Mouse (Mus musculus): Measurements from ENCODE around the gene Ncapd2. TPM values are rescaled to one million over a fixed set of nuclear protein-coding genes. Genes with fewer than 3 reads are reported as not detected.

Ncapd2 gene
- polyA plus RNA-seq, 1 experiment: 84.6 TPM

GRCm38 (mm10) chr6:125186203-125186602 lies 5.3 kb downstream of the Ncapd2 start:
- TF ChIP-seq CTCF (IDR thresholded peaks at IDR 0.05; ENCODE audit: extremely low read depth, insufficient read depth, insufficient read length, insufficient replicate concordance) (no peak), POLR2A (IDR thresholded peaks at IDR 0.05; ENCODE audit: low read depth, low read length) (no peak)
- DNase-seq (ENCODE audit: low read depth in 1 of 2, low spot score in 2 of 2): no peak
- no peak overlapping the region for H3K27ac ChIP-seq (ENCODE audit: insufficient read depth, low read length)
- no peak overlapping the region for H3K4me3 ChIP-seq (ENCODE audit: extremely low read depth, insufficient read depth, insufficient read length)
- 96% methylated on average over 10 of the region's 10 CpGs for WGBS
- H3K4me1 ChIP-seq (ENCODE audit: control insufficient read depth, insufficient read depth, insufficient read length): peaks cover 2% of the 10 kb centered on the region; the same call in 1 of the 2 replicates
- peaks cover 24% of the 10 kb centered on the region for H3K36me3 ChIP-seq (ENCODE audit: control insufficient read depth, insufficient read depth, low read length)
- no peaks in the 10 kb centered on the region for H3K27me3 ChIP-seq (ENCODE audit: control insufficient read depth, insufficient read depth, low read length)

GRCm38 (mm10) chr6:125182133-125182532 lies 9.4 kb downstream of the Ncapd2 start:
- Histone ChIP-seq H3K36me3 (ENCODE audit: control insufficient read depth, insufficient read depth, low read length) (peaks cover 42% of the 10 kb centered on the region), H3K4me1 (ENCODE audit: control insufficient read depth, insufficient read depth, insufficient read length) (no peaks in the 10 kb centered on the region), H3K4me3 (ENCODE audit: extremely low read depth, insufficient read depth, insufficient read length) (no peak overlapping the region), H3K27me3 (ENCODE audit: control insufficient read depth, insufficient read depth, low read length) (no peaks in the 10 kb centered on the region), H3K27ac (ENCODE audit: insufficient read depth, low read length) (no peak overlapping the region)
- TF ChIP-seq POLR2A (IDR thresholded peaks at IDR 0.05; ENCODE audit: low read depth, low read length) (no peak), CTCF (IDR thresholded peaks at IDR 0.05; ENCODE audit: extremely low read depth, insufficient read depth, insufficient read length, insufficient replicate concordance) (no peak)
- no peak for DNase-seq (ENCODE audit: low read depth in 1 of 2, low spot score in 2 of 2)
- WGBS: 87% methylated on average over 5 of the region's 5 CpGs

- DNase-seq (ENCODE audit: low read depth in 1 of 2, low spot score in 2 of 2): no peak
- no peak overlapping the region for H3K27ac ChIP-seq (ENCODE audit: insufficient read depth, low read length)
- no peak for TF ChIP-seq POLR2A (IDR thresholded peaks at IDR 0.05; ENCODE audit: low read depth, low read length)
- no peak for TF ChIP-seq CTCF (IDR thresholded peaks at IDR 0.05; ENCODE audit: extremely low read depth, insufficient read depth, insufficient read length, insufficient replicate concordance)
- 97% methylated on average over 7 of the region's 7 CpGs for WGBS
- peaks cover 40% of the 10 kb centered on the region for H3K36me3 ChIP-seq (ENCODE audit: control insufficient read depth, insufficient read depth, low read length)
- no peaks in the 10 kb centered on the region for H3K27me3 ChIP-seq (ENCODE audit: control insufficient read depth, insufficient read depth, low read length)
- H3K4me1 ChIP-seq (ENCODE audit: control insufficient read depth, insufficient read depth, insufficient read length): no peaks in the 10 kb centered on the region
- H3K4me3 ChIP-seq (ENCODE audit: extremely low read depth, insufficient read depth, insufficient read length): no peak overlapping the region
These were observed 11.9 kb downstream of the Ncapd2 start for GRCm38 (mm10) chr6:125179601-125180000.

DNA sequence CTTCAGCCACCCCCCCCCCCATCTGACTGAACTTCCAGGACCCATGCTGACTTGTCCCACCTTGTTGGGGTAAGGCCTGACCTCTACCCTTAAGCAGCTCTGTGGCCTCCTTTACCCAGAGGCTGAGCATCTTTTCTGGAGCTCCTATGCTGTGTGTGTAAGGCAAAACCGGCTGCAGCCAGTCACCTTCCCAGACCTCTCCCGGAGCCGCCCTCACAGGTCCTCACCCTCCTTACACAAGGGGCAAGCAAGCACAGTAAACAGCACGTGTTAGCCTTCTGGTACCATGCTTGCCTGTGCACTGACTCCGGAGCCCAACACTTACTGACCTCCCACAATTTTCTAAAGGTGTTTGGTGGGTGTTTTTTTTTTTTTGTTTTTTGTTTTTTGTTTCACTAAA lies 16.0 kb downstream of the Ncapd2 start:
- TF ChIP-seq CTCF (IDR thresholded peaks at IDR 0.05; ENCODE audit: extremely low read depth, insufficient read depth, insufficient read length, insufficient replicate concordance) (no peak), POLR2A (IDR thresholded peaks at IDR 0.05; ENCODE audit: low read depth, low read length) (no peak)
- Histone ChIP-seq H3K4me1 (ENCODE audit: control insufficient read depth, insufficient read depth, insufficient read length) (no peaks in the 10 kb centered on the region), H3K4me3 (ENCODE audit: extremely low read depth, insufficient read depth, insufficient read length) (no peak overlapping the region), H3K36me3 (ENCODE audit: control insufficient read depth, insufficient read depth, low read length) (peaks cover 38% of the 10 kb centered on the region), H3K27me3 (ENCODE audit: control insufficient read depth, insufficient read depth, low read length) (no peaks in the 10 kb centered on the region), H3K27ac (ENCODE audit: insufficient read depth, low read length) (no peak overlapping the region)
- 98% methylated on average over 5 of the region's 5 CpGs for WGBS
- DNase-seq (ENCODE audit: low read depth in 1 of 2, low spot score in 2 of 2): no peak

- no peak for TF ChIP-seq POLR2A (IDR thresholded peaks at IDR 0.05; ENCODE audit: low read depth, low read length)
- TF ChIP-seq CTCF (IDR thresholded peaks at IDR 0.05; ENCODE audit: extremely low read depth, insufficient read depth, insufficient read length, insufficient replicate concordance): no peak
- H3K36me3 ChIP-seq (ENCODE audit: control insufficient read depth, insufficient read depth, low read length): peaks cover 32% of the 10 kb centered on the region
- WGBS: 95% methylated on average over 7 of the region's 7 CpGs
- no peaks in the 10 kb centered on the region for H3K27me3 ChIP-seq (ENCODE audit: control insufficient read depth, insufficient read depth, low read length)
- no peaks in the 10 kb centered on the region for H3K4me1 ChIP-seq (ENCODE audit: control insufficient read depth, insufficient read depth, insufficient read length)
- no peak for DNase-seq (ENCODE audit: low read depth in 1 of 2, low spot score in 2 of 2)
- H3K27ac ChIP-seq (ENCODE audit: insufficient read depth, low read length): no peak overlapping the region
- no peak overlapping the region for H3K4me3 ChIP-seq (ENCODE audit: extremely low read depth, insufficient read depth, insufficient read length)
These were observed 18.2 kb downstream of the Ncapd2 start for GRCm38 (mm10) chr6:125173256-125173655.

GRCm38 (mm10) chr6:125172474-125172873 lies 19.0 kb downstream of the Ncapd2 start:
- H3K4me1 ChIP-seq (ENCODE audit: control insufficient read depth, insufficient read depth, insufficient read length): no peaks in the 10 kb centered on the region
- H3K27ac ChIP-seq (ENCODE audit: insufficient read depth, low read length): no peak overlapping the region
- 100% methylated on average over 2 of the region's 2 CpGs for WGBS
- no peak overlapping the region for H3K4me3 ChIP-seq (ENCODE audit: extremely low read depth, insufficient read depth, insufficient read length)
- no peak for TF ChIP-seq POLR2A (IDR thresholded peaks at IDR 0.05; ENCODE audit: low read depth, low read length)
- TF ChIP-seq CTCF (IDR thresholded peaks at IDR 0.05; ENCODE audit: extremely low read depth, insufficient read depth, insufficient read length, insufficient replicate concordance): no peak
- H3K36me3 ChIP-seq (ENCODE audit: control insufficient read depth, insufficient read depth, low read length): peaks cover 28% of the 10 kb centered on the region
- DNase-seq (ENCODE audit: low read depth in 1 of 2, low spot score in 2 of 2): no peak
- H3K27me3 ChIP-seq (ENCODE audit: control insufficient read depth, insufficient read depth, low read length): no peaks in the 10 kb centered on the region

- Histone ChIP-seq H3K27ac (ENCODE audit: insufficient read depth, low read length) (no peak overlapping the region), H3K36me3 (ENCODE audit: control insufficient read depth, insufficient read depth, low read length) (peaks cover 17% of the 10 kb centered on the region), H3K4me1 (ENCODE audit: control insufficient read depth, insufficient read depth, insufficient read length) (no peaks in the 10 kb centered on the region; the same call in 1 of the 2 replicates), H3K27me3 (ENCODE audit: control insufficient read depth, insufficient read depth, low read length) (no peaks in the 10 kb centered on the region), H3K4me3 (ENCODE audit: extremely low read depth, insufficient read depth, insufficient read length) (no peak overlapping the region)
- 87% methylated on average over 6 of the region's 6 CpGs for whole genome bisulfite sequencing
- no peak for TF ChIP-seq CTCF (IDR thresholded peaks at IDR 0.05; ENCODE audit: extremely low read depth, insufficient read depth, insufficient read length, insufficient replicate concordance)
- TF ChIP-seq POLR2A (IDR thresholded peaks at IDR 0.05; ENCODE audit: low read depth, low read length): no peak
- no peak for DNase-seq (ENCODE audit: low read depth in 1 of 2, low spot score in 2 of 2)
These were observed 21.3 kb downstream of the Ncapd2 start for GRCm38 (mm10) chr6:125170194-125170593.

Data from spleen, adult 2 months (tissue).